Mouse (Mus musculus) forebrain, embryonic 16.5 days (tissue): ENCODE data around the gene Bcas2. TPM values are rescaled to one million over a fixed set of nuclear protein-coding genes. Genes with fewer than 3 reads are reported as not detected.
"Not testable (repeated sequence)": the region's sequence is repeated elsewhere in the genome, so short reads cannot be mapped to it uniquely, and the experiment has no call there.

Source experiments
- ATAC-seq: fragments of 200-750 bp; cut with Nextera tagmentation; 2 replicates; pipeline ENCODE4 v1.8.0; 2017; ENCODE audit warnings: mild to moderate bottlenecking, moderate library complexity
- H3K27ac ChIP-seq: fragments of 300-500 bp; sonication (generic); 2 replicates; pipeline ENCODE4 v1.5.1; 2014; ENCODE audit warnings: low read length, control low read depth
- H3K27me3 ChIP-seq: fragments of 300-500 bp; sonication (generic); replicated peaks from 2 replicates; pipeline ENCODE4 v1.6.1; 2014; ENCODE audit warnings: low read length; ENCODE audit not compliant: control insufficient read depth, insufficient read depth
- H3K36me3 ChIP-seq: fragments of 300-500 bp; sonication (generic); 2 replicates; pipeline ENCODE4 v1.6.1; 2014; ENCODE audit not compliant: control insufficient read depth, insufficient read depth
- H3K4me1 ChIP-seq: fragments of 300-500 bp; sonication (generic); replicated peaks from 2 replicates; pipeline ENCODE4 v1.6.1; 2014; ENCODE audit warnings: low read length; ENCODE audit not compliant: control insufficient read depth, insufficient read depth
- H3K4me2 ChIP-seq: fragments of 300-500 bp; sonication (generic); 2 replicates; pipeline ENCODE4 v1.6.1; 2014; ENCODE audit warnings: mild to moderate bottlenecking, low read length, control low read depth
- H3K4me3 ChIP-seq: fragments of 300-500 bp; sonication (generic); replicated peaks from 2 replicates; pipeline ENCODE4 v1.5.1; 2014; ENCODE audit warnings: mild to moderate bottlenecking, low read length, control low read depth
- H3K9ac ChIP-seq: fragments of 300-500 bp; sonication (generic); replicated peaks from 2 replicates; pipeline ENCODE4 v1.6.1; 2014; ENCODE audit warnings: low read depth, low read length, control low read depth
- H3K9me3 ChIP-seq: fragments of 300-500 bp; sonication (generic); 2 replicates; pipeline ENCODE4 v1.6.1; 2016; ENCODE audit warnings: low read length; ENCODE audit not compliant: control insufficient read depth
- WGBS: fragments of 180-500 bp; shearing (Covaris S2); extraction: QIAGEN DNeasy Blood & Tissue Kit; methylation state at CpG from one replicate; pipeline ENCODE4 v1.1.7; 2014; 5-methylcytosine and 5-hydroxymethylcytosine counted together
- polyA plus RNA-seq: library from polyadenylated mRNA; unstranded; fragments of >200 nt; fragmentation: Nextera tagmentation; extraction: Ambion mirVana; gene quantifications from 2 replicates; pipeline ENCODE4 v1.2.1, GENCODE M21; 2015

Bcas2 gene
- polyA plus RNA-seq, 1 experiment from 2014 or later, result 242 TPM

DNA sequence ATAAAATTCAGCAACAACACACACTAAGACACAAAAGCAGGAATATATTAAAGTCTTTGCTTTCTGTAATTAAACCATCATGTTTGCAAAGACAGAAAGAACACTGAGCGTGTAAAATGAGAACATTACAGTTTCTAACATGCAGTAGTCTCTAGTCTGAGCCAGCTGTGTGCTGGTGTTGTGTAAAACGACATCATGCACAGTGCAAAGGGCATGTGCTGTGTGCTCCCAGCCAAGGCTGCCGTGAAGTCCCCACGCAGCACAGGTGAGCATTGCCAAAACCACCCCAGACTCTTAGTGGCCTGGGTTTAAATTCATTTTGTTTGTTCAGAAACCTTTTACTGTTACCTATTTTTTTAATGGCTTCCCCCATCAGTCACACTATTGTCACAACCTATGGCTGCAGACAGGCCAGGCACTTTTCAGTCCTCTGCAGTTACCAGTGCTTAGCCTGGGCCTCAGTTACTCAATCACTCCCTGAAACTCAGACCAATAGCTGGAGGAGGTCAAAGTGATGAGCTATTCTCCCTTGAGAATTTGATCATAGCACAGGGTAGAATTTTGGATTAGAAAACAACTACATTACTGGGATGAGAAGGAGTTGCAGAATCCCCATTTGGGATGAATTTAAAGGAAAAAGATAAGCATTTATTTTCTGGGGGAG lies 34.9 kb upstream of the Bcas2 start:
- no peak overlapping the region for H3K27ac ChIP-seq
- 87% methylated on average over 4 of the region's 4 CpGs for WGBS
- H3K36me3 ChIP-seq, result no peaks in the 10 kb centered on the region
- no peak overlapping the region for H3K9ac ChIP-seq
- no peaks in the 10 kb centered on the region for H3K4me1 ChIP-seq
- H3K4me2 ChIP-seq, result no peak overlapping the region
- no peaks in the 10 kb centered on the region for H3K27me3 ChIP-seq
- no peaks in the 10 kb centered on the region for H3K9me3 ChIP-seq
- H3K4me3 ChIP-seq, result no peak overlapping the region
- no peak for ATAC-seq

DNA sequence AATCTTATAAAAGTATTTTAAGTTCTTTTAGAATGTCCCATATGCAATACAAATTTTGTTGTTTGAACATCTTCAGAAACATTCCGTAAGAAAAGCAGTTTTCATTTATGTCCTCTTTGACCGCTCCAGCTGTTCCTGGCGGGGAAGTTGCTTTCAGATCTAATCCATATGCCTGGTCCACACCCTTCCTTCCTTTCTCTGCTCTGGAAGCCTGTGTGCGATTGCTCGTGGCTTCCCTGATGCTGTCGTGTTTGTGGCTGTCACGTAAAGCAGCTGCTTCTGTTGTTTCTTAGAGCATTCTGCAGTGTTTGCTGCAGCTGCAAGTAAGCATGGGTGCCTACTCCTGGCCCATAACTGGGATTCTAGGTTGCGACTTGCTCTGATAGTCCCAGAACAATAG lies 32.4 kb upstream of the Bcas2 start:
- H3K36me3 ChIP-seq, result no peaks in the 10 kb centered on the region
- no peaks in the 10 kb centered on the region for H3K9me3 ChIP-seq
- H3K4me1 ChIP-seq, result no peaks in the 10 kb centered on the region
- ATAC-seq, result no peak
- no peak overlapping the region for H3K27ac ChIP-seq
- H3K9ac ChIP-seq, result no peak overlapping the region
- H3K27me3 ChIP-seq, result no peaks in the 10 kb centered on the region
- H3K4me3 ChIP-seq, result no peak overlapping the region
- H3K4me2 ChIP-seq, result no peak overlapping the region
- whole genome bisulfite sequencing, result 76% methylated on average over 8 of the region's 8 CpGs

DNA sequence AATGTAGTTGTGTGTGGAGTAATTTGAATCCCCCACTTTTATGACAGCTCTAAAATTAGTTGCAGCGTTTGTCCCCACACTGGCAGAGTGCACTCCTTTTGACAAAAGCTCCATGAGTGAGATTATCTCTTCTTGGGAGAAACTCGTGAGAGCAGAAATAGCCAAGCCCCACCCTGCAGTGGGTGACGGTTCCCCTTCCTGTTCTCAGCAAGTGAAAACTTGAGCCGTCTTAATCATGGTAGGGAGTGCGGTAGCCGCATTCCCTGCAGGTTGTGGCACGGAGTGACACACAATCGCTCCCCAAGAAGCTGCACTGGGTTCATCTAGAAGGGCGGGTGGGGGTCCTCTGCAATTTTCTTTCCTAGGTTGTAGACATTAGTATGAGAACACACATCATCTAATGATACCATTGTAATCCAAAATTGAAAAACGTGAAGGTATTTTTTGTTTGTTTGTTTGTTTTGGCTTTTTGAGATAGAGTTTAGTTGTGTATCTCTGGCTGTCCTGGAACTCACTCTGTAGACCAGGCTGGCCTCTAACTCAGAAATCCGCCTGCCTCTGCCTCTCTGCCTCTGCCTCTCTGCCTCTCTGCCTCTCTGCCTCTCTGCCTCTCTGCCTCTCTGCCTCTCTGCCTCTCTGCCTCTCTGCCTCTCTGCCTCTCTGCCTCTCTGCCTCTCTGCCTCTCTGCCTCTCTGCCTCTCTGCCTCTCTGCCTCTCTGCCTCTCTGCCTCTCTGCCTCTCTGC lies 31.2 kb upstream of the Bcas2 start:
- WGBS, result 72% methylated on average over 11 of the region's 11 CpGs
- not testable (repeated sequence) for H3K27ac ChIP-seq, H3K9me3 ChIP-seq, H3K4me3 ChIP-seq, ATAC-seq, H3K4me1 ChIP-seq, H3K9ac ChIP-seq, H3K27me3 ChIP-seq, H3K36me3 ChIP-seq, H3K4me2 ChIP-seq

DNA sequence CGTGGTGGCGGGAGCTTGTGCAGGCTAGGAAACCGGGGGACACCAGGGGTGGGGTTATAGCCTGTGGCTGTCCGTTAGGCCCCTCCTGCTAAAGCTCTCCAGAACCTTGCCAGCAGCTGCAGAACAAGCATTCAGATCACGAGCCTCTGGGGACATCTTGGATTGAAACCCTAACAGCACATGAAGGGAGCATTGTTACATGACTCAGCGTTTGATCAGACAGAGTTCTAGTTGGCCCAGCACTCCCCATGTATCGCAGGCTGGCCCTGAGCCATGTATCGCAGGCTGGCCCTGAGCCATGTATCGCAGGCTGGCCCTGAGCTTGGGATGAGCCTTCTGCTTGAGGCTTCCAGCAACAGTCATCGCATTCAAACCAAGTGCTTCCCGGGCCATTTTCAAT lies 30.2 kb upstream of the Bcas2 start:
- Histone ChIP-seq H3K4me3 (no peak overlapping the region), H3K27ac (no peak overlapping the region), H3K4me2 (no peak overlapping the region), H3K36me3 (no peaks in the 10 kb centered on the region), H3K4me1 (no peaks in the 10 kb centered on the region), H3K27me3 (no peaks in the 10 kb centered on the region), H3K9ac (no peak overlapping the region), H3K9me3 (no peaks in the 10 kb centered on the region)
- 73% methylated on average over 11 of the region's 11 CpGs for WGBS
- no peak for ATAC-seq

DNA sequence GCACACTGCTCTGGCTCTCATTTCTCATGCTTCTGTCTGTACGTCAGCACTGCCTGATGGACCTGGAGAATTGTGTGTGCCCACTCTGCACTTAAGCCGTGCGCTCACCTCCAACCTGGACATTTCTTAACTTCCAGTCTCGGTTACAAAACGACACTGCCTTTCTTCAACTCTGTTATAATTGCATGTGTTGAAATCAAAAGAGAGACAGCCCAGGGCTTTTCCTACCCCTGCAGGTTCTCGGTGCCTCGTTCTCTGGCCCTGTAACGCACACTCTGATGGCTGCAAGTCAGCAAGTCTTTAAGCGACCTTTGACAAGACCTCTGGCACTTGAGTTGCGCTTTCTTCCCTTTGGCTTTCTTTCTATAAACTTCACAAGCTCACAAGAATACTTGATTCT lies 29.1 kb upstream of the Bcas2 start:
- Histone ChIP-seq H3K27me3 (no peaks in the 10 kb centered on the region), H3K9me3 (no peaks in the 10 kb centered on the region), H3K36me3 (no peaks in the 10 kb centered on the region), H3K4me1 (0 out of 2 replicates have a peak, but pooled peaks cover 2% of the 10 kb centered on the region), H3K4me2 (no peak overlapping the region), H3K4me3 (no peak overlapping the region), H3K27ac (no peak overlapping the region), H3K9ac (no peak overlapping the region)
- ATAC-seq, result no peak
- 85% methylated on average over 10 of the region's 10 CpGs for WGBS

DNA sequence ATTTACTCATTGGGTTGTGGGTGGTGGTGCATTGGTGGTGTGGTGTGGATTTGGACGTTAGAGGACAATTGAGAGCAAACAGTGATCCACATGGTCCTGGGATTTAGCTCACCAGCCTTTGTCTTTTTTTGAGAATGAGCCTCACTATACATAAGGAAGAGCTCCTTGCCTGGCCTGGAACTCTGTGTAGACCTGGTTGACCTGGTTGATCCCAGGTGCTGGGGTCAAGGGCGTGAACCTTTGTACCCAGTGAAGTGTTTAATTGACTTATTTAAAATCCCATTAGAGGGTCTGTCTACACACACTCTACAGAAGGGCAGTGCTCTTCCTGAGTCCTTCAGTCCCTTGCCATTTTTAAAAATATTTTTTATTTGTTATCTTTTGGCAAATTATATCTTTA lies 26.1 kb upstream of the Bcas2 start:
- Histone ChIP-seq H3K4me3 (no peak overlapping the region), H3K27me3 (no peaks in the 10 kb centered on the region), H3K36me3 (no peaks in the 10 kb centered on the region), H3K4me2 (no peak overlapping the region), H3K27ac (no peak overlapping the region), H3K4me1 (0 out of 2 replicates have a peak, but pooled peaks cover 2% of the 10 kb centered on the region), H3K9ac (no peak overlapping the region), H3K9me3 (no peaks in the 10 kb centered on the region)
- ATAC-seq, result no peak
- WGBS, result 87% methylated on average over 2 of the region's 2 CpGs

DNA sequence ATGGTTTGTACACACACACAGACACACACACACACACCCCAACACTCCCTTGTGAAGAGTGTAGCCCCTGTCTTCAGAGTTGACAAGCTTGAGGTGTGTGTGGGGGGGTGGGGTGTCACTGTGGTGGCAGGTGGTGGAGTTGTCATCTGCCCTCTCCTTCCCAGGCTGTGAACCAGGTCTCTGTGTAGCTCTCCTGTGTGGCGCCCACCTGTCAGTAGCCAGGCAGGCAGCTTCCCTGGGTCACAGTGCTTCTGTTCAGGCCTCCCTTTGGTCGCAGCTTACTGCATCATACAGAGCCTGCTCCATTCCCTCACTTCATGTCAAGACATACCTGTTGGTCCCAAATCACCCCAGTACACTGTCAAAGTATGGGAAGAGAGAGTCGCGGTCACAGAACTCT lies 25.7 kb upstream of the Bcas2 start:
- Histone ChIP-seq H3K9me3 (no peaks in the 10 kb centered on the region), H3K9ac (no peak overlapping the region), H3K4me1 (0 out of 2 replicates have a peak, but pooled peaks cover 2% of the 10 kb centered on the region), H3K36me3 (no peaks in the 10 kb centered on the region), H3K4me2 (no peak overlapping the region), H3K27me3 (no peaks in the 10 kb centered on the region), H3K4me3 (no peak overlapping the region), H3K27ac (no peak overlapping the region)
- 75% methylated on average over 4 of the region's 4 CpGs for whole genome bisulfite sequencing
- no peak for ATAC-seq

DNA sequence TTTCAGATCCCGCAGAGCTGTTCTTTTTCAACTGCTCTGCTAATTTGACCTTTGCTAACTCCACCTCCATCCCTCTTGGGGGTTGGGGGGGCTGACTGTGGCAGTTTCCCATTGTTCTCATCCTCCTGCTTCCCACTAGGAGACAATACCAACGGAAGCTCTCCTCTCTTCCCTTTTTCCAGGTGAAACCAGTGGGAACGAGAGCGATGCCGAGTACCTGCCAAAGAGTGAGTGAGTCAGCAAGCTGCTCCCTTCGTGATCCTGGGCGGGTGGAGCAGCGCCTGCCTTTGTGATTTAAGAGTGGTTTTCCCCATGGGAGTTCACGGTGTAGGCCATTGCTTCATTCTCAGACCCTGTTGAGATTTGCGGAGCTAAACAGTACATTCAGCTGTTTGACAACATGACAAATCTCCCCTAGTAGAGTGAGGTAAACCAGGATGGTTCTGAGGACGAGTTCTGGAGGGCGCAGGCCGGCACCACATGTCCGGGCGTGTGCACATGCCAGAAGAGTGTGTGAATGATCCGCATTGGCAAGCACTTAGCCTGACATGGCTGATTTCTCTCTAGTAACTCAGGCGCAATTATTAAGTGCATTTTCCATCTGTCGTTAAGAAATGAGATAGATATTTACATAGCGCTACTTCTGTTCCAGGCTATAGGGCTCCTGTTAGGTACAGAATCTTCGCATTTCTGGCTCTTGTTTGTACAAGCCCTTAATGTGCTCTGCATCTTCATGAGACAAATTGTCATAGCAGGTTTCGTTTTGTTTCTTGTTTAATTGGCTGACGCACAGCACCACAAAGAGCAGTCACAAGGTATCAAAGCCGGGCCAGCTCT lies 24.9 kb upstream of the Bcas2 start:
- no peak overlapping the region for H3K4me2 ChIP-seq
- H3K4me3 ChIP-seq, result no peak overlapping the region
- H3K9me3 ChIP-seq, result no peaks in the 10 kb centered on the region
- no peak for ATAC-seq
- H3K27ac ChIP-seq, result no peak overlapping the region
- H3K4me1 ChIP-seq, result 0 out of 2 replicates have a peak, but pooled peaks cover 2% of the 10 kb centered on the region
- H3K27me3 ChIP-seq, result no peaks in the 10 kb centered on the region
- no peak overlapping the region for H3K9ac ChIP-seq
- H3K36me3 ChIP-seq, result no peaks in the 10 kb centered on the region
- 52% methylated on average over 23 of the region's 23 CpGs for WGBS

DNA sequence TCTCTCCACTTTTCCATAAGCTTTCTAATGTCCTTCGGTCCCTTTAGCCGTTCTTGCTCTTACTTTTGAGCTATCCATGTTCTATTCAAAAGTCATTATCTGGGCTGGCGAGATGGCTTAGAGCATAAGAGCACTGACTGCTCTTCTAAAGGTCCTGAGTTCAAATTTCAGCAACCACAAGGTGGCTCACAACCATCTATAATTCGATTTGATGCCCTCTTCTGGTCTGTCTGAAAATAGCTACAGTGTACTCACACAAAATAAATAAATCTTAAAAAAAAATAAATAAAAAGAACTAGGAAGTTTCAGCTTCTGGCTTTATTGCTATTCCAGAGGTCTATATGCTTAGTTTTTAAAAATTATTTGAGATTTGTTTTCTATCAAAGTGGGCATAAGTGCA lies 23.7 kb upstream of the Bcas2 start:
- ATAC-seq, result no peak
- H3K4me2 ChIP-seq, result no peak overlapping the region
- H3K9me3 ChIP-seq, result no peaks in the 10 kb centered on the region
- H3K4me3 ChIP-seq, result no peak overlapping the region
- WGBS, result 83% methylated on average over 4 of the region's 4 CpGs
- no peaks in the 10 kb centered on the region for H3K27me3 ChIP-seq
- no peaks in the 10 kb centered on the region for H3K36me3 ChIP-seq
- H3K4me1 ChIP-seq, result 0 out of 2 replicates have a peak, but pooled peaks cover 2% of the 10 kb centered on the region
- H3K27ac ChIP-seq, result no peak overlapping the region
- no peak overlapping the region for H3K9ac ChIP-seq
